Mouse (Mus musculus): ENCODE results near the gene Selenot. TPM values are rescaled to one million over a fixed set of nuclear protein-coding genes. Genes with fewer than 3 reads are reported as not detected.

Gene Selenot
- polyA plus RNA-seq (2015; fragmentation: Nextera tagmentation; extraction: Ambion mirVana) = 17.7 and 19.6 TPM in 2 replicates

DNA sequence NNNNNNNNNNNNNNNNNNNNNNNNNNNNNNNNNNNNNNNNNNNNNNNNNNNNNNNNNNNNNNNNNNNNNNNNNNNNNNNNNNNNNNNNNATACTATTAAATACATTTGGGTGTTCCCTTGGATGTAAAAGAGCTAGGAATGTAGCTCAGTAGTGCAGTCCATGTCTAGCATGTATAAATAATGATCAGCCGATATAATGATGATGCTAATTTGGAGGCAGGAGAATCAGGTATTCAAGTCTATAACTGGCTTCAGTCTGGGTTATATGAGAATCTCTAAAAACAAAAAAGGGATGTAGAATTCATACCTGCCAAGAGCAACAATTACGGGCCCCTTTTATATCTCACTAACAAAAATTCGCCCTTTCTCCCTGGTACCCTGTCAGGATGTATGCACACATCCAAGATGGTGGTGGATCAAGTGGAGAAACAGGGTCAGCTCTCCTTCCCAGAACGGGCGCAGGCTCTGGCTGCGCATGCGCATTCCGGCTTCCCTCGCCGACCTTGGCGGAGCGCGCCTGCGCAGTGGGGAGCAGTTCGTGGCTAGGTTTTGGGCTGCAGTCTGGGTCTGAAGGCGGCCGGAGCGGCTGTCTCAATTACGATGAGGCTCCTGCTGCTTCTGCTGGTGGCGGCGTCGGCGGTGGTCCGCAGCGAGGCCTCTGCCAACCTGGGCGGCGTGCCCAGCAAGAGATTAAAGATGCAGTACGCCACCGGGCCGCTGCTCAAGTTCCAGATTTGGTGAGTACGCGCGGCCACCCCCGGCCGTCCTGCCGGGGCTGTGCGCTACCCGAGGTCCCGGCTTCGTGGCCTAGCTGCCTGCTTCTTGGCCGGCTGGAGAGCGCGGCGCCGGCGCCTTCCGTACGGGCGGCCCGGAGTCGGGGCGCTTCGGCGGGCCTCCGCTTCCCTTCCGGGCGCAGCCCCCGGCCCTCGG is at the start of gene Selenot:
Selenot (plus strand) TSS at position 500 of the 930 bp plus-strand sequence.
- Histone ChIP-seq H3K4me3 (peak within 1 kb of the TSS; percentile 94), H3K4me1 (peaks cover 1% of the 10 kb centered on the region; the same call in 1 of the 2 replicates), H3K27ac (peak within 1 kb of the TSS; percentile 99), H3K9ac (peak within 1 kb of the TSS; percentile 98), H3K27me3 (no peaks in the 10 kb centered on the region), H3K4me2 (peak within 1 kb of the TSS; percentile 53), H3K9me3 (no peaks in the 10 kb centered on the region), H3K36me3 (0 out of 2 replicates have a peak, but pooled peaks cover 5% of the 10 kb centered on the region)
- WGBS = 2% methylated on average over 38 of the region's 59 CpGs
- peak; percentile 92 for ATAC-seq (ENCODE audit: borderline replicate concordance, extremely low read depth, low FRiP score, low TSS enrichment)

- H3K27ac ChIP-seq = no peak overlapping the region
- no peak overlapping the region for H3K9ac ChIP-seq
- peaks cover 53% of the 10 kb centered on the region for H3K36me3 ChIP-seq
- H3K9me3 ChIP-seq = no peaks in the 10 kb centered on the region
- no peaks in the 10 kb centered on the region for H3K27me3 ChIP-seq
- no peak for ATAC-seq (ENCODE audit: borderline replicate concordance, extremely low read depth, low FRiP score, low TSS enrichment)
- no peak overlapping the region for H3K4me3 ChIP-seq
- H3K4me2 ChIP-seq = no peak overlapping the region
- no peaks in the 10 kb centered on the region for H3K4me1 ChIP-seq
- 85% methylated on average over 3 of the region's 3 CpGs for WGBS
Observed at GRCm38 (mm10) chr3:58536573-58536972, 39.9 kb upstream of the Selenot start.

DNA sequence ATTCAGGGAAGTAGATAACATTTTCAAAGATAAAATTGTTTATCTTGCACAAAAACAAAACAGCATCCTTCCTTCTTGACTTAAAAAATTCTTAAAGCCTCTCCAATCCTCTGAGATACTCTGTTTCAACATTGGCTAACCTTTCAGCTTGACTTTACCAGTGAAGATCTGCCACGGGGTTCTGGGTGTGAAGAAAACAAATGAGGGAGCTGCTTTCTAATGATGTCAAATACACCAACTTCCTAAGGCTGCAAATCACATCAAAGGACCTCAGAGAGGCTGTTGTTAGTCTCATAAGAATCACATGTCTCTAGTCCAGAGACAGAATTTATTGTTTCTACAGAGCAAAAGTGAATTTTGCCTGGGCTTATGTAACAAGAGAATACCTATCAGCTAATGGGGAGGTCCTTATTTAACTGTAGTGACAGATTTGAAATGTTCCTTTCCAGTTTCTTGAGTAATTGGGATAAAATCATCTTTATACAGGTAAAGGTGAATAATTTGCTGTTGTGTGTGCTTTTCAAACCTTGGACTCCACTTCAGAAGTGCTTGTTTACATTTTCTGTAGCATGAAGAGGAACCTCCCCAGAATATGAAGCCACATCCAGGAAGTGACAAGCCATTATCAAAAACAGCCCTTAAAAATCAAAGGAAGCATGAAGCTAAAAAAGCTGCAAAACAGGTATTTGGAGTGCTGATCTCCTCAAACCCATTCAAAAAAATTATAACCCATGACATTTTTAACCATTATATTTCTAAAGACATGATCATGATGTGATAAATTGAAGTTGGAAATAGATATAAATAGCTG is 24.2 kb upstream of the Selenot start:
- H3K36me3 ChIP-seq = peaks cover 70% of the 10 kb centered on the region
- H3K9me3 ChIP-seq = no peaks in the 10 kb centered on the region
- H3K27me3 ChIP-seq = no peaks in the 10 kb centered on the region
- no peak for ATAC-seq (ENCODE audit: borderline replicate concordance, extremely low read depth, low FRiP score, low TSS enrichment)
- H3K27ac ChIP-seq = no peak overlapping the region
- 59% methylated on average over 1 of the region's 1 CpGs for WGBS
- no peaks in the 10 kb centered on the region for H3K4me1 ChIP-seq
- H3K4me2 ChIP-seq = no peak overlapping the region
- no peak overlapping the region for H3K4me3 ChIP-seq
- H3K9ac ChIP-seq = no peak overlapping the region

DNA sequence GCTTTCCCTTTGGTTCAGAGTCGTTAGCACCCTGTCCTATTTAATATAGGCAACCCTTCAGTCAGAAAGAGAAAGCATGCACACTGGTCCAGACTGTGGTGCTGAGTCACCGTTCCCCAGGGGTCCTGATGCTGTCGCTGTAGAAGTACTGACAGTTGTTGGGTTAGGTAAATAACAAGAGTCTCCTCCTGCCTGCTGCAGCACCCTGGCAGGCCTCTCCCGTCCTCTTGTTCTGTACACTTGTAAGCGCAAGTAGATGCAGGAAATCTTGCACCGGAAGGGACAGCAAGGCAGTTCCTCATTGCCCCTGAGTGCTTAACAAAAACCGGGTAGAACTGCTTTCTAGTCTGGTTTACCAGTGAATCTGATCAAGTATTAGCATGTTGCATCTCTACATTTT is 19.8 kb upstream of the Selenot start:
- H3K4me2 ChIP-seq = no peak overlapping the region
- H3K9me3 ChIP-seq = no peaks in the 10 kb centered on the region
- H3K27me3 ChIP-seq = no peaks in the 10 kb centered on the region
- WGBS = 82% methylated on average over 7 of the region's 7 CpGs
- H3K4me1 ChIP-seq = no peaks in the 10 kb centered on the region
- no peak overlapping the region for H3K27ac ChIP-seq
- H3K36me3 ChIP-seq = peaks cover 48% of the 10 kb centered on the region
- H3K4me3 ChIP-seq = no peak overlapping the region
- no peak for ATAC-seq (ENCODE audit: borderline replicate concordance, extremely low read depth, low FRiP score, low TSS enrichment)
- H3K9ac ChIP-seq = no peak overlapping the region

- Histone ChIP-seq H3K36me3 (peaks cover 23% of the 10 kb centered on the region), H3K27me3 (no peaks in the 10 kb centered on the region), H3K4me3 (no peak overlapping the region), H3K27ac (no peak overlapping the region), H3K9me3 (no peaks in the 10 kb centered on the region), H3K4me2 (no peak overlapping the region), H3K4me1 (no peaks in the 10 kb centered on the region), H3K9ac (no peak overlapping the region)
- no peak for ATAC-seq (ENCODE audit: borderline replicate concordance, extremely low read depth, low FRiP score, low TSS enrichment)
- 47% methylated on average over 2 of the region's 2 CpGs for WGBS
Observed at GRCm38 (mm10) chr3:58559887-58560286, 16.5 kb upstream of the Selenot start.

DNA sequence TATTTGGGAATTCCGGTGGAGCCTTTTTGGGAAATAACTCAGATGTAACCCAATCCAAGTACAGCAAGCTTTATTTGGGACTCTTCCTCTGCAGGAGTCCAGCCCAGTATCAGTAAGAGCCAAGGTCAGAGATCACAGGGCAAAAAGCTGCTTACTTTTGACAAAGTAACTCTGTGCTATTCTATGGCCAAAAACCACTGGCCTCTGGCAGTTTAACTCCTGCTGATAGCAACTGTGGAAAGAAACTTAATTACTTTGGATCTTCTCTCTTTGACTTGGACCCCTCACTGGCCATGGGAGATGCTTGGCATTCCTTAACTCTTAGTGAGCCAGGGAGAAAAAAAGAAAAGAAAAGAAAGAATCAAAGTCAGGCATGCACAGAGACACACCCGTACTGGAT is 15.0 kb upstream of the Selenot start:
- no peaks in the 10 kb centered on the region for H3K9me3 ChIP-seq
- no peak overlapping the region for H3K4me3 ChIP-seq
- no peak overlapping the region for H3K9ac ChIP-seq
- H3K27me3 ChIP-seq = no peaks in the 10 kb centered on the region
- H3K36me3 ChIP-seq = peaks cover 13% of the 10 kb centered on the region
- WGBS = 55% methylated on average over 2 of the region's 2 CpGs
- no peaks in the 10 kb centered on the region for H3K4me1 ChIP-seq
- H3K27ac ChIP-seq = no peak overlapping the region
- H3K4me2 ChIP-seq = no peak overlapping the region
- no peak for ATAC-seq (ENCODE audit: borderline replicate concordance, extremely low read depth, low FRiP score, low TSS enrichment)

DNA sequence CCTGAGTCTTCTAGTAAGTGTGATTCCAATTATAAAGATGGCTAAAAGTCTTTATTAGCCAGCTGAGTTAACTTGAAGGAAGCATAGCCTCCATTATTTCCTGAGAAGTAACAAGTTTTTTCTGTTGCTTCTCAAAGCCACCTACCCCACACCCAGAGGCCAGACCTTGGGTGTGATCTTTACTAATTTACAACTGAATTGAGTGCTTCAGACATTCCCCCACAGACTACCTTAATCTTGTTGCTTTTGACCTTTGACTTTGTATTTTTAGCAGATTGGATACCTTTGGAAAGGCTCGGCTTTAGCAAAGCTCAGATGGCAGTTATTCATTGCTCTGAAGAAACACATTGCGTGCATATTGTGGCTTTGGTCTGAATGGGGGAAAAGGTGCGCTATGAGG is 5.6 kb upstream of the Selenot start:
- Histone ChIP-seq H3K4me2 (no peak overlapping the region), H3K27ac (no peak overlapping the region), H3K4me1 (no peaks in the 10 kb centered on the region), H3K36me3 (no peaks in the 10 kb centered on the region), H3K27me3 (no peaks in the 10 kb centered on the region), H3K9me3 (no peaks in the 10 kb centered on the region), H3K4me3 (no peak overlapping the region), H3K9ac (no peak overlapping the region)
- WGBS = 86% methylated on average over 3 of the region's 3 CpGs
- no peak for ATAC-seq (ENCODE audit: borderline replicate concordance, extremely low read depth, low FRiP score, low TSS enrichment)

- H3K27me3 ChIP-seq = no peaks in the 10 kb centered on the region
- WGBS = under 1% methylated on average over 34 of the region's 36 CpGs
- 0 out of 2 replicates have a peak, but pooled peaks cover 5% of the 10 kb centered on the region for H3K36me3 ChIP-seq
- H3K4me2 ChIP-seq = peak overlapping the region; percentile 53
- peaks cover 5% of the 10 kb centered on the region; the same call in 1 of the 2 replicates for H3K4me1 ChIP-seq
- peak overlapping the region; percentile 94 for H3K4me3 ChIP-seq
- peak overlapping the region; percentile 98 for H3K9ac ChIP-seq
- peak overlapping the region; percentile 99 for H3K27ac ChIP-seq
- ATAC-seq (ENCODE audit: borderline replicate concordance, extremely low read depth, low FRiP score, low TSS enrichment) = peak; percentile 82; the same call in 1 of the 2 replicates
- no peaks in the 10 kb centered on the region for H3K9me3 ChIP-seq
Observed at GRCm38 (mm10) chr3:58577067-58577503, 649 bp downstream of the Selenot start.

DNA sequence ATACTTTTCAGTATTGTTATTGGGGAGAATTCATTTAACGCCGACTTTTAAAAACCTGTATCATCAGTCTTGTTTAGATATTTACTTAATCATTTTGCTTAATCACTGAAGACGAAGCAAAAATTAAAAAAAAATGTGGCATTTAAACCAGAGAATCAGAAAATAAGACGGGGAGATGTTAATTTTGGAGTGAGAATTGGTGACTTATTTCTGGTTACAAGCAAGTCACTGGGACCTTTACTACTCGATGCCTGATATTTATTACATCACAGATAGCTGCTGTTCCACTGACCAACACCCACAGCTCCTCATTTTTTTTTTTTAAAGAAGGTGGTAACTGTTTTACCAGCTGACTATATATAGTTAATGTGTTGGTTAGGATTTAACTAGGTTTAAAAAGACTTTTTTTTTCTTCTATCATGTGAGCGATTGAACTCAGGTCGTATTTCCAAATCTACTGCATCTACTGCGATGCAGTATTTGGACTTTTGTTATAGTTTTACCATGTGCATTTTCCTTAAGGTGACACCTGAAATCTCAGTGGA is 1.1 kb downstream of the Selenot start:
- H3K4me3 ChIP-seq = peak overlapping the region; percentile 94
- H3K9me3 ChIP-seq = no peaks in the 10 kb centered on the region
- peak overlapping the region; percentile 98 for H3K9ac ChIP-seq
- H3K4me1 ChIP-seq = peaks cover 9% of the 10 kb centered on the region; the same call in 1 of the 2 replicates
- peak overlapping the region; percentile 53 for H3K4me2 ChIP-seq
- WGBS = 12% methylated on average over 8 of the region's 8 CpGs
- no peak for ATAC-seq (ENCODE audit: borderline replicate concordance, extremely low read depth, low FRiP score, low TSS enrichment)
- no peak overlapping the region for H3K27ac ChIP-seq
- H3K36me3 ChIP-seq = 0 out of 2 replicates have a peak, but pooled peaks cover 5% of the 10 kb centered on the region
- no peaks in the 10 kb centered on the region for H3K27me3 ChIP-seq

DNA sequence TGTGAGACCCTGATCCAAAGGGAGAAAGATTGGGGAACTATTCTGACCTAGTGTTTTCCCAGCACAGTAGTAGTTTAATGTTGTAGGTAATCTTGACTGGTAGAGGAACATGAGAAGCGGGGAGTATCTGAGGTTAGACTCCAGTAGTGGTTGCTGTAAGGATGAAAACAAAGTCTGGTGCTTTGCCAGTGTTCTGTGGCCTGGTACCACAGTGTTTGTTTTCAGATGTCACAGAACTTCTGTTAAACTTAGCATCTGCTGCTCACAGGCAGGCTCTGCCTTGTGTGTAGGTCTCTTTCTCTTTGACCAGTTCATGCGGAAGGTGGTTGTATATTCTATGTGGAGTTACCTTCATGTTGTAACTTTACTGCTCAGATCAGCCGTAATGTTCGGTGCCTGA is 5.1 kb downstream of the Selenot start:
- peaks cover 12% of the 10 kb centered on the region; the same call in 1 of the 2 replicates for H3K36me3 ChIP-seq
- no peak overlapping the region; the same call in 1 of the 2 replicates for H3K27ac ChIP-seq
- no peaks in the 10 kb centered on the region for H3K27me3 ChIP-seq
- ATAC-seq (ENCODE audit: borderline replicate concordance, extremely low read depth, low FRiP score, low TSS enrichment) = no peak
- H3K4me3 ChIP-seq = no peak overlapping the region
- no peak overlapping the region for H3K9ac ChIP-seq
- no peaks in the 10 kb centered on the region for H3K9me3 ChIP-seq
- WGBS = 78% methylated on average over 4 of the region's 4 CpGs
- no peak overlapping the region for H3K4me2 ChIP-seq
- H3K4me1 ChIP-seq = peaks cover 9% of the 10 kb centered on the region; the same call in 1 of the 2 replicates

- 72% methylated on average over 5 of the region's 5 CpGs for WGBS
- no peaks in the 10 kb centered on the region for H3K27me3 ChIP-seq
- no peak overlapping the region for H3K4me2 ChIP-seq
- no peak overlapping the region for H3K4me3 ChIP-seq
- no peaks in the 10 kb centered on the region for H3K9me3 ChIP-seq
- no peak for ATAC-seq (ENCODE audit: borderline replicate concordance, extremely low read depth, low FRiP score, low TSS enrichment)
- peaks cover 19% of the 10 kb centered on the region for H3K36me3 ChIP-seq
- no peak overlapping the region for H3K9ac ChIP-seq
- peaks cover 9% of the 10 kb centered on the region; the same call in 1 of the 2 replicates for H3K4me1 ChIP-seq
- no peak overlapping the region for H3K27ac ChIP-seq
Observed at GRCm38 (mm10) chr3:58582297-58582696, 5.9 kb downstream of the Selenot start.
